Mouse (Mus musculus) duodenum, adult 2 months (tissue): ENCODE results near the gene Olfr860. TPM values are rescaled to one million over a fixed set of nuclear protein-coding genes. Genes with fewer than 3 reads are reported as not detected.

ENCODE experiments used
- polyA plus RNA-seq: library from polyadenylated mRNA; depleted of rRNA; stranded (reverse); fragments of >200 nt; gene quantifications from 2 replicates; pipeline ENCODE4 v1.2.3, GENCODE M21; 2012; ENCODE audit warnings: low replicate concordance; rRNA removed

The Olfr860 gene
- polyA plus RNA-seq = not detected in 2 replicates

DNA sequence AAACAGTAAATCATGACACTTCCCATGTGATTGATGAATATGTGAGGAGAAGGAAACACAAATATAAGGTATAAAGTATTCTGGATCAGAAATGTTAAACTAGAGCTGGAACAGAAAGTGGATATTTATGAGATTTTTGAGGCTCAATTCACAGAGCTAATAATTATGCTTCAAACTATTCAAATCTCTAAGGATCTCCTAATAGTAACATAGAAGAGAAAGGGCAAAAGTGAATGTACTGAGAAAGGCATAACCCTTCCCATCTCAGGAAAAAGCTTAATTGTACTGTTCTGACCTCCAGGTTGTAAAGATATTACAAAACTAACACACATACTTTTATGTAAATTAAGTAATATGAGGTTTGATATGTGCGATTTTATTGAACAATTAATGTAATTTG, at the start of gene Olfr860:
TSS of gene Olfr860 (minus strand) at position 101 of the 400 bp plus-strand sequence.

DNA sequence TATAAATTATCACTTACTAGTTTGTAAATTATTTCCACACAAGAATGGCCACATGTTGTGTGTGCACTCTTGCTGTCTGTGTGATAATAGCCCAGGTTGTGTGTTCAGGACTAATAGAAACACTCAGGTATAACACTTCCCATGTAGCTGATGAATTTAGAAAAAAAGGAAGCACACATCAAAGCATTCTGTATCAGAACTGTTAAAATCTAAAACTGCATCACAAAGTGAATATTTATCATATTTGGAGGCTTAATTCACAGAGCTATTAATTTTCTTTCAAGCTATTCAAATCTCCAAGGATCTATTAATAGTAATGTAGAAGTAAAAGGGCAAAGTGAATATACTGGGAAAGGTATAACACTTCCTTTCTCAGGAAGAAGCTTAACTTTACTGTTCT, 38.4 kb upstream of the Olfr860 start, which contains the start of gene Olfr862:
TSS of gene Olfr862 (minus strand) at position 101 of the 400 bp plus-strand sequence.

DNA sequence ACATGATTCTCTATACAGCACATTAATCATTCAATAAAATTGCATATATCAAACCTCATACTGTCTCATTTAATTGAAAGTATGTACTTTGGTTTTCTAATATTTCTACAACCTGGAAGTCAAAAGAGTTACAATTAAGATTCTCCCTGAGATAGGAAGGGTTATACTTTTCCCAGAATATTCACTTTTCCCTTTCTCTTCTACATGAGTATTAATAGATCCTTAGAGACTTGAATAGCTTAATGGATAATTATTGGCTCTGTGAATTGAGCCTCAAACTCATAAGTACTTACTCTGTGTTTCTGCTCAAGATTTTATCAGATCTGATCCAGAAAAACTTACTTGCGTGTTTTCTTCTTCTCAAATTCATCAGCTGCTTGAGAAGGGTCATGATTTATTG, 44.9 kb downstream of the Olfr860 start, which contains the start of gene Olfr859:
TSS of gene Olfr859 (plus strand) at position 301 of the 400 bp plus-strand sequence.

Other genes starting within 250 kb of the Olfr860 start
- 1.1 and 1.5 TPM in 2 replicates for gene Zfp317, start 227.6 kb downstream of the Olfr860 start, polyA plus RNA-seq
- gene Olfr857, start 140.3 kb downstream of the Olfr860 start, polyA plus RNA-seq = not detected in 2 replicates
- gene Olfr58, start 69.5 kb downstream of the Olfr860 start, polyA plus RNA-seq = not detected in 2 replicates
- not detected in 2 replicates for gene Olfr859, start 44.8 kb downstream of the Olfr860 start, polyA plus RNA-seq
- gene Olfr862, start 38.3 kb upstream of the Olfr860 start, polyA plus RNA-seq = not detected in 2 replicates
- gene Olfr77, start 67.1 kb upstream of the Olfr860 start, polyA plus RNA-seq = not detected in 2 replicates
- not detected in 2 replicates for gene Olfr866, start 178.3 kb upstream of the Olfr860 start, polyA plus RNA-seq
- gene Olfr867, start 207.8 kb upstream of the Olfr860 start, polyA plus RNA-seq = not detected in 2 replicates
- gene Olfr868, start 248.9 kb upstream of the Olfr860 start, polyA plus RNA-seq = not detected in 2 replicates